Mouse (Mus musculus) liver, embryonic 16.5 days (tissue): Measurements from ENCODE around the gene Slc2a4. TPM values are rescaled to one million over a fixed set of nuclear protein-coding genes. Genes with fewer than 3 reads are reported as not detected.
"Not testable (repeated sequence)": the region's sequence is repeated elsewhere in the genome, so short reads cannot be mapped to it uniquely, and the experiment has no call there.

Source experiments
- ATAC-seq: fragments of 200-750 bp; cut with Nextera tagmentation; 2 replicates; pipeline ENCODE4 v1.8.0; 2017; ENCODE audit warnings: low read depth, mild to moderate bottlenecking, moderate number of reproducible peaks, moderate library complexity
- H3K27ac ChIP-seq: fragments of 300-500 bp; sonication (generic); 2 replicates; pipeline ENCODE4 v1.5.1; 2014; ENCODE audit warnings: mild to moderate bottlenecking, low read length
- H3K27me3 ChIP-seq: fragments of 300-500 bp; sonication (generic); 2 replicates; pipeline ENCODE4 v1.6.1; 2014; ENCODE audit warnings: low read depth, low read length, mixed read lengths; ENCODE audit not compliant: control insufficient read depth, insufficient read depth
- H3K36me3 ChIP-seq: fragments of 300-500 bp; sonication (generic); 2 replicates; pipeline ENCODE4 v1.6.1; 2014; ENCODE audit warnings: mild to moderate bottlenecking; ENCODE audit not compliant: control insufficient read depth, insufficient read depth
- H3K4me1 ChIP-seq: fragments of 300-500 bp; sonication (generic); 2 replicates; pipeline ENCODE4 v1.6.1; 2014; ENCODE audit warnings: low read depth, low read length, mixed read lengths; ENCODE audit not compliant: control insufficient read depth
- H3K4me2 ChIP-seq: fragments of 300-500 bp; sonication (generic); 2 replicates; pipeline ENCODE4 v1.6.1; 2014; ENCODE audit warnings: low read depth, low read length, mixed read lengths
- H3K4me3 ChIP-seq: fragments of 300-500 bp; sonication (generic); 2 replicates; pipeline ENCODE4 v1.5.1; 2014; ENCODE audit warnings: low read depth, mild to moderate bottlenecking, low read length
- H3K9ac ChIP-seq: fragments of 300-500 bp; sonication (generic); 2 replicates; pipeline ENCODE4 v1.6.1; 2014; ENCODE audit warnings: low read depth, low read length
- H3K9me3 ChIP-seq: fragments of 300-500 bp; sonication (generic); replicated peaks from 2 replicates; pipeline ENCODE4 v1.6.1; 2016; ENCODE audit warnings: low read length; ENCODE audit not compliant: control insufficient read depth
- WGBS: fragments of 180-500 bp; shearing (Covaris S2); extraction: QIAGEN DNeasy Blood & Tissue Kit; methylation state at CpG from one replicate; pipeline ENCODE4 v1.1.7; 2014; ENCODE audit not compliant: insufficient replicate concordance; 5-methylcytosine and 5-hydroxymethylcytosine counted together
- polyA plus RNA-seq: library from polyadenylated mRNA; unstranded; fragments of >200 nt; fragmentation: Nextera tagmentation; extraction: Ambion mirVana; gene quantifications from 2 replicates; pipeline ENCODE4 v1.2.1, GENCODE M21; 2015

Slc2a4 gene
- polyA plus RNA-seq, 1 experiment from 2014 or later: 22.6 TPM

DNA sequence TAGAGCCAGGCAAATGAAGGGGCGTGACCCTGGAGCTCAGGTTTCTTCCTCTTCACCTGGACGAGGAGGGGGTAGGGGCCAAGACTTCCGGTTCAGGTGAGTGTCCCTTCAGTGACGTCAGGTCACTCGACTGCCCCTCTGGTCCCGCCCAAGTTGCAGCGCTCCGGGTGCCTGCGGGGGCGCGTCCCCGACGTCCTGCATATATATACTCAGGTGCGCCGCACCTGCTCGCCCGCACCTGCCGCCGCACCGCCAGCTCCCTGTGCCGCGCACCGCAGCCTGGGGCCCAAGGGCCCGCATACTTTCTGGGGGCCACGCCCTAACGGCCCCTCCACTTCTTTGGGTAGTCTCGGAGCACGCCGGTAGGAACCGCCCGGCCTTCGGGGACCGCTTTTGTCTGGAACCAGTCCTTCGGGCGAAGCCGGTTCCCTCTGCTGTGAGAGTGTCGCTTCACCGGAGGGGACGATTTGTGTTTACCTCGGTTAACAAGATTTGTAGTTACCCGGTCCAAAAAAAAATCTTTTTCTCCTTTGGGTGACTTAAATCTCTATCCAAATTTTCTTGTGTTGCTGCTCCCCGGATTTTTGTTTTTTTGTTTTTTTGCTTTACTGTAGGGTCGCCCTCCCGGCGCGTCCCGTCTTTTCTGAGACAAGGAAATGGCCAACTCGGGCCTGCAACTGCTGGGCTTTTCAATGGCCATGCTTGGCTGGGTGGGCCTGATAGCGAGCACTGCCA, 17.4 kb upstream of the Slc2a4 start:
- Histone ChIP-seq H3K4me2 (peak overlapping the region; percentile 41), H3K27ac (no peak overlapping the region), H3K36me3 (peaks cover 4% of the 10 kb centered on the region; the same call in 1 of the 2 replicates), H3K27me3 (peaks cover 62% of the 10 kb centered on the region), H3K4me3 (peak overlapping the region; percentile 34), H3K9me3 (no peaks in the 10 kb centered on the region), H3K9ac (no peak overlapping the region), H3K4me1 (peaks cover 14% of the 10 kb centered on the region)
- WGBS: 4% methylated on average over 47 of the region's 49 CpGs
- ATAC-seq: no peak

DNA sequence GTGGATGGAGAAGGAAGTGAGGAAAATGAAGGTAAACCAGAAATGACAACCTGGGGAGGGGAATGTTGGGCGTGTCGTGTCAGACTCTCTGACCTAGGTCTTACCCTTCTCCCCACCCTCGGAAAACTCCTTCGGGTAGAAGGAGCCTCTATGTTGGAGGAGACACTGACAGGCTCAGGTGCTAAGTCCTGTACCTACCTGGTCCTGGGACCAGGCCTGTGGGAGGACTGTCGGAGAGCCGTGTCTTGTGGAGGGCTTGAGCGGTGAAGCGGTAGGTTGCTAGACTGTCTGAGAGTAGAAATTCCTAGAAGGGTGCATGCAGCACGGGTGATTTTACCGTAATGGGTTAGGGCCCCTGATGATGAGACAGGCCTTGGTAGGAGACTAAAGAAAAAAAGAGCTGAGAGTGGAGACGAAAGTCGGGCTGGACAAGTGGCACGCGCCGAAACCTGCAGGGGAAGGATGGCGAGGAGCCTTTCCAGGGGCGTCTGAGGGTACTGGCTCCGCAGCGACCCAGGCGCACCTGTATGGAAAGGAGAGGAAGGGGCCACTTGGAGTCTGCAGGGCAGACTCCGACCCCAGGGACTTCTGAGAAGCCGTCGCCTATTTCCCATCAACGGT, 16.8 kb upstream of the Slc2a4 start, which contains the start of gene Cldn7:
TSS of gene Cldn7 (plus strand) at position 130 of the 621 bp plus-strand sequence.
- Histone ChIP-seq H3K36me3 (peaks cover 4% of the 10 kb centered on the region; the same call in 1 of the 2 replicates), H3K9me3 (no peaks in the 10 kb centered on the region), H3K27me3 (peaks cover 62% of the 10 kb centered on the region), H3K4me2 (peak within 1 kb of the TSS; percentile 41), H3K4me1 (peaks cover 14% of the 10 kb centered on the region), H3K4me3 (peak within 1 kb of the TSS; percentile 34; the same call in 1 of the 2 replicates), H3K9ac (no peak within 1 kb of the TSS), H3K27ac (no peak within 1 kb of the TSS)
- 10% methylated on average over 24 of the region's 24 CpGs for WGBS
- no peak for ATAC-seq

- no peak overlapping the region for H3K9ac ChIP-seq
- no peaks in the 10 kb centered on the region for H3K36me3 ChIP-seq
- H3K27ac ChIP-seq: no peak overlapping the region
- no peak overlapping the region for H3K4me3 ChIP-seq
- peaks cover 54% of the 10 kb centered on the region for H3K27me3 ChIP-seq
- H3K4me2 ChIP-seq: no peak overlapping the region
- H3K4me1 ChIP-seq: peaks cover 13% of the 10 kb centered on the region
- no peak for ATAC-seq
- no peaks in the 10 kb centered on the region for H3K9me3 ChIP-seq
- 7% methylated on average over 5 of the region's 5 CpGs for WGBS
These were observed 13.9 kb upstream of the Slc2a4 start for GRCm38 (mm10) chr11:69961841-69962240.

- H3K4me3 ChIP-seq: no peak overlapping the region
- peaks cover 4% of the 10 kb centered on the region for H3K4me1 ChIP-seq
- no peak overlapping the region for H3K9ac ChIP-seq
- no peak overlapping the region for H3K4me2 ChIP-seq
- peaks cover 41% of the 10 kb centered on the region for H3K27me3 ChIP-seq
- H3K27ac ChIP-seq: no peak overlapping the region
- H3K36me3 ChIP-seq: no peaks in the 10 kb centered on the region
- no peaks in the 10 kb centered on the region for H3K9me3 ChIP-seq
- WGBS: 33% methylated on average over 5 of the region's 5 CpGs
- no peak for ATAC-seq
These were observed 12.6 kb upstream of the Slc2a4 start for GRCm38 (mm10) chr11:69960616-69961015.

- no peaks in the 10 kb centered on the region for H3K4me1 ChIP-seq
- no peaks in the 10 kb centered on the region for H3K9me3 ChIP-seq
- no peak overlapping the region for H3K4me3 ChIP-seq
- H3K27me3 ChIP-seq: peaks cover 4% of the 10 kb centered on the region; the same call in 1 of the 2 replicates
- H3K27ac ChIP-seq: no peak overlapping the region
- 52% methylated on average over 1 of the region's 1 CpGs for WGBS
- no peaks in the 10 kb centered on the region for H3K36me3 ChIP-seq
- H3K4me2 ChIP-seq: no peak overlapping the region
- no peak for ATAC-seq
- H3K9ac ChIP-seq: no peak overlapping the region
These were observed 8.2 kb upstream of the Slc2a4 start for GRCm38 (mm10) chr11:69956218-69956617.

DNA sequence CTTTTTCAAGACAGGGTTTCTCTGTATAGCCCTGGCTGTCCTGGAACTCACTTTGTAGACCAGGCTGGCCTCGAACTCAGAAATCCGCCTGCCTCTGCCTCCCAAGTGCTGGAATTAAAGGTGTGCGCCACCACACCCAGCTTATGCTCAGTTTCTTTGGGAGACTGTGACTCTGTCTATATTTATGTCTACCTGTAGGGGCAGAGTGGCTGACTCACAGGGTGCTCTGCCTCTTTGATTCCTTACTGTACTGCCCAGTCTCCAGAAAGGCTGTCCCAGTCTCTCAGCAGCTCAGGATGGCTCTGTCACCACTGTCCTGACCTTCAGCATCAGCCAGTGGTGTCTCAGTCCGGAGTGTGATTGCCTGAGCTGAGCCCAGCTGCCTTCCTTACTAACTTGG, 7.6 kb upstream of the Slc2a4 start:
- H3K36me3 ChIP-seq, ATAC-seq, H3K4me1 ChIP-seq, H3K9me3 ChIP-seq, H3K4me2 ChIP-seq, H3K27ac ChIP-seq, H3K27me3 ChIP-seq, H3K9ac ChIP-seq, H3K4me3 ChIP-seq: not testable (repeated sequence)
- WGBS: 64% methylated on average over 4 of the region's 4 CpGs

DNA sequence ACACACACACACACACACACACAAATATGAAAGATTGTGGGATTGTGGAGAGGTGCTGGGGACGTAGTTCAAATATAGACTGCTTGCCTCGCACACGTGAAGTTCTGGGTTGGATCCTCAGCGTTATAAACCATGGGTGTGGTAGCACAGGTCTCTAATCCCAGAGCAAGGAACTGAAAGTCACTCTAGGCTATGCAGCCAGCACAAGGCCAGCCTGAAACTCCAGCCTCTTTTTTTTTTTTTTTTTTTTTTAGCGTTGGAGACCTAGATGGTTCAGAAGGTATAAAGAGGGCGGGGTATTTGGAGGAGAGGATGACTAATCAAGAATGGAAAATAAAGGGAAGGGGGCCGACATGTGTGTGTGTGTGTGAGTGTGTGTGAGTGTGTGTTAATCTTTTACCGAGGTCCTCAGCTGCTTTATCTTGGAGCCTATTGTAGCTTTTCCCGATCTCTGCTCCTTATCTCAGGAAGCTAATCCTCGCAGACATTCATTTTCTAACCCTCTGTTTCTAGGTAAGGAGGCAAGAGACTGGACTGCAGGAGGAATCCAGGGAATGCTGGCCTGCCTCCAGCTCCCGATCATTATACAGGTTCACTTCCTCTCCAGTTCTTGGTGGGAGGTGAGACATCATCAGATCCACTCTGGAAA, 5.4 kb upstream of the Slc2a4 start:
- 32% methylated on average over 11 of the region's 11 CpGs for WGBS
- Histone ChIP-seq H3K9ac (no peak overlapping the region), H3K9me3 (no peaks in the 10 kb centered on the region), H3K36me3 (no peaks in the 10 kb centered on the region), H3K27me3 (peaks cover 2% of the 10 kb centered on the region; the same call in 1 of the 2 replicates), H3K4me1 (peaks cover 8% of the 10 kb centered on the region), H3K4me3 (no peak overlapping the region), H3K4me2 (no peak overlapping the region), H3K27ac (no peak overlapping the region)
- ATAC-seq: no peak

- WGBS: 31% methylated on average over 1 of the region's 1 CpGs
- Histone ChIP-seq H3K36me3 (no peaks in the 10 kb centered on the region), H3K4me3 (no peak overlapping the region), H3K27ac (no peak overlapping the region), H3K9ac (no peak overlapping the region), H3K4me1 (peaks cover 16% of the 10 kb centered on the region), H3K4me2 (no peak overlapping the region), H3K27me3 (peaks cover 2% of the 10 kb centered on the region; the same call in 1 of the 2 replicates), H3K9me3 (no peaks in the 10 kb centered on the region)
- ATAC-seq: no peak
These were observed 4.3 kb upstream of the Slc2a4 start for GRCm38 (mm10) chr11:69952274-69952673.
